Mouse (Mus musculus) CD4-positive, CD25-positive, alpha-beta regulatory T cell, adult 4 months (primary cell): ENCODE measurements around the gene Dot1l. TPM values are rescaled to one million over a fixed set of nuclear protein-coding genes. Genes with fewer than 3 reads are reported as not detected.

ENCODE experiments used
- ATAC-seq: one replicate; pipeline ENCODE4 v1.8.0; 2017
- polyA plus RNA-seq, 2 experiments: library from polyadenylated mRNA; unstranded; fragments of 100-300 nt; shearing (Covaris generic); gene quantifications; one replicate each; pipeline ENCODE4 v1.2.1; 2017

Dot1l gene
- 10 to 100 TPM; 13.4 to 15.5 TPM for polyA plus RNA-seq

DNA sequence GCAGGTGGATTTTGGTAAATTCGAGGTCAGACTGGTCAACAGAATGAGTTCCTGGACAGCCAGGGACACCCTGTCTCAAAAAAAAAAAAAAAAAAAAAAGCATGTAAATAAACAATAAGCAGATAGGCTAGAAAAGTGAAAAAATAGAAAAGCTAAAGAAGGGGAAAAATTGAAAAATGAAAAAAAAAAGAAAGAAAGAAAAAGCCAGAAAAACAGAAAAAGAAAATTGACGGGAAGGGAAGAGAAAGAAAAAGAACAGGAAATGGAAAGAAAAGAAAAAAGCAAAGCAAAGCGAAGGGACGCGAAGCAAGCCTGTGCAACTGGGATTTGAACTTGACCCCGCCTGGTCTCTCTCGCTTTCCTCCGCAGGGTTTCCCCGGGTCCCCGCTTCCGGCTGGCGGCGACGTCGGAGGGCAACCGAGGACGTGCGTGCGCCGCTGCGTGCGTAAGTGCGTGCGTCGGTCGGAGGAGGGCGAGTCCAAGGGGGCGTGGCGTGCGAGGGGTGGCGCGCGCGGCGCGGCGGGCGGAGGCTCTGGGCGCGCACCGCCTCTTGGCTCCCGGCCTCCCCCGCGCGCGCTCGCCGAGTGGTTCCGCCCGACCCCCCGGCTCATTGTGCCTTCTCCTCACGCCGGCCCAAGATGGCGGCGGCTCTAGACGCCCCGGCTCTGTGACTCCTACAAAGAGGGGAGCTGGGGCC lies at the start of gene Dot1l:
Gene Dot1l (plus strand): TSS at position 613 of the 697 bp plus-strand sequence.
- ATAC-seq = peak; percentile 82

DNA sequence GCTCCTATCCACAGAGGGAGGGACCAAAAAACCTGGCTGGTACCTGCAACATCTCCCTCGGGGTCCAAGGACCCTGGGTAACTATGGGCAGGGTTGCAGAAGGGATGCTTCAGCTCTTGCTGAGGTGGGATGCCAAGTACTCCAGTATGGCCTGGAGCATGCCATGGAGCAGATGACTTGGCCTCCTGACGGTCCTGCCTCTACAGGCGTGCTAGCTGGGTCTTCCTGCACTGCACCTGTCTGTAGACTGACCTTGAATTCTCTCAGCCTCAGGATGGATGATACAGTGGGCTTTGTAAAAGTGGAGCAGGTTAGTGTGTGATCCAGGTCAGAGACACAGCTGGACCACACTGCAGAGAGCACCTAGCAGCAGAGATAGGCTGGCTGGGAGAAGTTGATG lies 49.5 kb upstream of the Dot1l start:
- no peak for ATAC-seq

DNA sequence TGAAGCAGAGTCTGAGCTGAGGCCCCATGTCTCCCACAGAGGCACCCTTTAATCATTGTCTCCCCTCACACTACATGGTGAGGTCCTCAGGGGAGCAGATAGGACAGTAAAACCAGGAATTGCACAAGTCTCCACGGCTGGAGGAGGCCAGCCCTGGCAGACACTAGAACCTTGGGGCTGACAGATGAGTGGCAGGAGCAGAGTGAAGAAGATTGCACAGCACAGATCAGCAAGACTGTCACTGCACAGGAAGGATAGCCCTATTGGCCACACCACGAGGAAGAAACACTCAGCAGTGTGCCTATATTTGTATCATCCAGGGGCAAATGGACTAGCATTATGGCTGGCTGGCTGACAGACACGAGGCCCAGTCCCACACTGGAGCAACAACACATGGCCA lies 44.2 kb upstream of the Dot1l start:
- ATAC-seq = no peak

DNA sequence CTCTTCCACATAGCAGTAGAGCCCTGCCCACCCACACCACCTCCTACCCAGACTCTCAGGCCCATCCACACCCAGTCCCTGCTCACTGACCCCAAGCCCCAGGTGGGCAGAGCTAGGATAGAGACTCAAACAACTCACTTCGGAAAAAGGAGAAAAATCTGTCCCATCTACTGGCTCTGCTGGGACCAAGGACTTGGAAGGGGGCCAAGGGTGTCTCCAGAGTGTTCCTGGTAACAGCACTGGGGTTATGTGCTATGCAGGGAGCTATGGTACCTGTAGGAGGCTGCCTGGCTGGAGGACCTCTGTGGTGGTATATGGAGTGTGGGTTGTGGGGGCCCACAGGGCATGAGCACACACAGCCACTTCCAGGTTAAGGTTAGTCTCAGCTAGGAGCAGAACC lies 37.7 kb upstream of the Dot1l start:
- ATAC-seq = no peak

GRCm38 (mm10) chr10:80727369-80728127 lies 27.5 kb upstream of the Dot1l start:
- no peak for ATAC-seq

DNA sequence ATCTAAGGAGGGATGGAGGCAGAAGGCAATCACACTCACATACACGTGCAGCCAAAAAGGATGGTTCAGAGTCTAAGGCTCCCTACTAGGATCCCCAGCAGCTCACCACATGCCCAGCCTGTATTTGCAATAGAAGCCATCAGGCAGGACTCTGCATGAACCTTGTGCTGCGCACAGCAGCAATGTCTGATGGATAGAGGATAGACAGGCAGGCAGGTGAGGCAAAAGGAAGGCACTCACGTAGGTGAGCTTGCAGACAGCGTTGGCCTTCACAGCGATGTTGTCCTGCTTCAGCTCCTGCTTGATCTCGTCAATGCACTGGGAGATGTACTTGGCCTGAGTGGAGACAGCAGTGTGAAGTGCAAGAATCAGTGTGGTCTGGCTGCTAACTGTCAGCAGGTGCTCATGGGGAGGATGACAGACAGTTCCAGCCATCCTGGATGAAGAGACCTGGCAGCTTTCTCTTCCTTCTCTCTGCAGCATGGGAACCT lies 22.4 kb upstream of the Dot1l start:
- no peak for ATAC-seq

GRCm38 (mm10) chr10:80736731-80737130 lies 18.3 kb upstream of the Dot1l start:
- ATAC-seq = no peak

GRCm38 (mm10) chr10:80738657-80739056 lies 16.3 kb upstream of the Dot1l start:
- ATAC-seq = no peak

- no peak for ATAC-seq
Observed at GRCm38 (mm10) chr10:80741146-80741545, 13.9 kb upstream of the Dot1l start.

GRCm38 (mm10) chr10:80741634-80742179 lies 13.3 kb upstream of the Dot1l start:
- ATAC-seq = no peak

DNA sequence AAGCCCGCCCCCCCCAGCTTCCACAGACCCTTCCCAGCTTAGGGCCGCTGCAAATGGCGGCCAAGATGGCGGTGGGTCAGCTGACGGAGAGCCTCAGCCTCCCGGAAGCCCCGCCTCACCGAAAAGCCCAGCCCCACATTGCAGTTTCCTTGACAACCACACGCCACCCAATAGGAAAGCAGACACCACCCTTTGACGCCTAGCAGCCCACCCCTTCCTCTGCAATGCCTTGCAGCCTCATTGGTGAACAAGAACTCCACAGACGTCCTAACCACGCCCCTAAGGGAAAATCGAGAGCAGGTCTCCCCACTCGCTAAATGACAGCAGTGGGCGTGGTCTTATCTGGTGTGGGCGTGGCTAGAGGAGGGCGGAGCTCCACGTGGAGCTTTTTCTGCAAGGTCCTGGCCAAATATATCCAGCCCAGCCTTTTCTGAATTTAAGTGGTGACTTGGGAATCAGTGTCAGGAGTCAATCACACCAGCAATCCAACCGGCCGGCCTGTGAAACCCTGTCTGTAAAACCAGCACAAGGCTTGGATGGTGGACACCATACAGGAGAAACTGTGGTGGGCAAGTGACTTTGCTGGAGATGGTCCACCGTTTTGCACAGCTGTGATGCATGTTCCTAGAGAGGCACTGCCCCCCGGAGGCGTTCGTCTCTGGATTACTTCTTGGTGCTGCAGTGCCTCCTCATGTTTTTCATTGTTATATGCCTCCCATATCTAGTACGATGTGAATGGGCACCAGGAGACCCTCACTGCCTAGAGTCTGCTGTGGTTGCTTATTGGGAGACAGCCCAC lies 12.6 kb upstream of the Dot1l start, which contains the start of gene Ap3d1:
Gene Ap3d1 (minus strand): TSS at position 85 of the 799 bp plus-strand sequence.
- peak; percentile 100 for ATAC-seq

DNA sequence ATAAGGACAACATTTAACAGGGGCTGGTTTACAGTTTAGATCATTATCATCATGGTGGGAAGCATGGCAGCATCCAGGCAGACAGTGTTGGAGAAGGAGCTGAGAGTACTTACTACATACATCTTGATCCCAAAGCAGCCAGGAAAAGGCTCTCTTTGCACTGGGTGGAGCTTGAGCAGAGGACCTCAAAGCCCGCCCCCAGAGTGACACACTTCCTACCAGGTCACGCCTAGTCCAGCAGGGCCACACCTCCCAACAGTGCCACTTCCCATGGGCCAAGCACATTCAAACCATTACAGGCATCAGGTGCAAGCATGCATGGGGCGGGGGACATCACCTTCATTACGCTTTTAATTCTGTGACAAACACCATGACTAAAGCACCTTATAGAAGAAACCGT lies 10.7 kb upstream of the Dot1l start:
- no peak for ATAC-seq

GRCm38 (mm10) chr10:80747410-80747809 lies 7.6 kb upstream of the Dot1l start:
- ATAC-seq = no peak

DNA sequence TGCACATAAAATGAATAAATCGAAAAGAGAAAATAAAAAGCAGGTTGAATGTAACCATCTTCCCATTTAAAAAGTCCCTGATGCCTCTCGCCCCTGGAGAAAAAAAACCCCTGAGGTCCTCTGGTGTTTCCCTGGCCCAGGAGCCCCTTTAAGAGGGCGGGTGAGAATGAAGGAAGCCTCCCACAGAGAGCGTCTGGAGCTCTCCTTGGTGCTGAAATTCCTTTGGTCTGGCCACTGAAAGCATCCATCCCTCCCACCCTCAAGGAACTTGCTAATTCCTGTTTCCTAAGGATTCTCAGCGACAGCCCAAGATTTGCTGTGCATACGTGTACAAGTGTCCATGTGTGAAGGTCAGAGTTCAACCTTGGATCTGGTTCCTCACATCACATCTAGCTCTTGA lies 6.4 kb upstream of the Dot1l start:
- ATAC-seq = no peak

DNA sequence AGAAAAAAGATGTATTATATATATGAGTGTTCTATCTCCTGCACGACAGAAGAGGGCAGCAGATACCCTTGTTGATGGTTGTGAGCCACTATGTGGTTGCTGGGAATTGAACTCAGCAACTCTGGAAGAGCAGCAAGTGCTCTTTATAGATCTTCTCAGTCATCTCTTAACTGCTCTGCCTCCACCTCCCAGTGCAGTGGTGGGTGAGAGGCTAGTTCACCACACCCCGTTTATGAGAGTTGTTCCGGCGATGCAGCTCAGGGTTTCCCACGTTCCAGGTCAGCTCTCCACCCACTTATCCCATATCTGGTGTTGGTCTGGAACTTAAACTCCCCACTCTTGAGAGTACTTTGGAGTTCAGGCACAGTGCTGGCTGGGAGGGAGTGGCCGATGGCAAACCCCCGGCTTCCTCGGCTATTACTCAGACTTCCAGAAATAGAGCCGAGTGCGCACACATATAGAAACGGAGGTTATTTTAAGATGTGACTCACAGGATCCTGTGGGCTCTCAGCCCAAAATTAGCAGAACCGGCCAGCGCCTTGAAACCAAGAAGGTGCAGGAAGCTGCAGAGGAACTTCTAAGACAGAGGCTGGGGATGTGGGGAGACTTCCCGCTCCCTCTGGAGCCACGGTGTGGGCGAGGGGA lies 3.7 kb upstream of the Dot1l start:
- ATAC-seq = peak; percentile 67

GRCm38 (mm10) chr10:80752079-80752625 lies 2.9 kb upstream of the Dot1l start:
- ATAC-seq = no peak

DNA sequence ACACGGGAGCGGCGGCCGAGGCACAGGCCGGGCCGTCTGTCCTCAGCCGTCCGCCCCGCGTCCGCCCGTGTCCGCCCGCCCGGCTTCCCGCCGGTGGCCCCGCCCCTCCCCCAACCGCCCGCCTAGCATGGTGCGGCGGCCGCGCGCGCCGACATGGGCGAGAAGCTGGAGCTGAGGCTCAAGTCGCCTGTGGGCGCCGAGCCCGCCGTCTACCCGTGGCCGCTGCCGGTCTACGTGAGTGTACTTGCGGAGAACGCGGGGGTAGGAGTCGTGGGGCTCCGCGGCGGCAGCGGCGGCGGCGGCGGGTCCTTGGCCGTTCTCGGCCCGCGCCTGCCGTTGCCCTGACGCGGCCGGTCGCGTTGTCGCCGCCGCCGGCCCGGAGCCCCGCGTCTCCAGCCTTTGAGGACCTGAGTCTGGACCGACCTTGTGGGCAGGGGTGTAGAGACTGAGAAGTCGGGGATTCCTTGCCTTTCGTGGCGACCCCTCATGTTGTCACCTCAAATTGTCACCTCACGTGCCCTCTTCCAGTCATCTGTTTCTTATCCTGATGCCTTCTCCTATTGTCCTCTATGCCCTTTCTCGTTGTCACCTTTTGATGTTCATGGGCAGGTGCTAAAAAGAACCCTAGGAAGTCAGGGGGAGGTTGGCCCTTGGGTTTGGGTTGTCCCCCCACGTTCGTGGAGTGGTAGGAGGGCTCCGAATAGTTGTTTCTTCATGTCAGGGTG lies 447 bp downstream of the Dot1l start:
- ATAC-seq = no peak

DNA sequence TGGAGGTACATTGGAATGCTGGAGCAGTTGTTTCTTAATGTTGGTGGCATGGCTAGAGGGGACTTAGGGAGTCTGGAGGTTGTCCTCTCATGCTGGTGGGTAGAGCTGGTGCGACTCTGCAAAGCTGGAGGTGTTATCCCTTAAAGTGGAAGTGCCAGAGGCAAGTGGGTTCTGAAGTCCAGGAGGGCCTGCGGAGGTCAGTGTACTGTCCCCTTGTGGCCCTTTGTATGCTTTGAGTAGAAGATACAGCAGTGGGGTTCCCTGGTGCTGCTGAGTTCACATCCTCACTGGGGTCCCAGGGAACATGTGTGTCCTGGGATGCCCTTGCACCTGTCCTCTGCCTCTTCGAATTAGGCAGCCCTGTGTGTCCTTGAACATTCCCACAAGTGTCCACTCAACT lies 1.1 kb downstream of the Dot1l start:
- no peak for ATAC-seq

DNA sequence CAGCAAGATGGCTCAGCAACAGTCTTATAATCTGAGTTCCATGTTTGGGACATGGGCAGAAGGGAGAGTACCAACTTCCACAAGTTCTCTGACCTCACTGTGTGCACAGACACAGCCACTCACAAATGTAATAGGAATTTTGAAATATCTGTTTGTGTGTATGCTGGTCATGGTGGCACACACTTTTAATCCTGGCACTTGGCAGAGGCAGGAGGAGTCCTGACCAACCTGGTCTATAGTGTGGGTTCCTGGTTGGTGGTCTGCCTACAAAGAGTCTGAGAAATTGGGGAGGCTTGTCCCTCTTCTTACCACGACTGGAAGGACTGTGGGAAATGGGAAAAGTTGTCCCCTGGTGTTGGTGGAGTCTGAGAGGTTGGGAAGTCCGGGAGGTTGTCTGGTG lies 1.5 kb downstream of the Dot1l start:
- ATAC-seq = no peak

- no peak for ATAC-seq
Observed at GRCm38 (mm10) chr10:80756967-80757366, 2.0 kb downstream of the Dot1l start.

DNA sequence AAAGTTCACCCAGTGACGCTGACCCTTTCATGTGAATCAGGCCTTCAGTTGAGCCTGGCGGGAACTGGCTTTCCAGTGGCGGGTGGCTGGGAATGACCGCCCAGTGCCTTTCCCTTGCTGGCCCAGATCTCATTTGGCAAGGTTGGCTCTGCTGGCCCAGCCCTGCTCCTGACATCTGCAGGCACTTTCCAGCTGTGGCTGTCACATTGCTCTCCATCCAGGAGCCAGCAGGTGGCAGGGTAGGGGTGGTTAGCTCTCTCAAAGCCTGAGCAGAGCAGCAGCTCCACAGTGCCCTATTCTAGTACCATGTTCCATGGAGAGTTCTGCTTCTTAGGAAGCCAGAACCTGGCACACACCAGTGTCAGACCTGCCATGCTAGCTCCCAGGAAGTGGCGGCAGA lies 2.7 kb downstream of the Dot1l start:
- peak; percentile 45 for ATAC-seq
